Mouse (Mus musculus): ENCODE measurements at regions not wholly inside any gene's neighbourhood (a gene's known extent, or its start where the extent isn't known, plus 50 kb on each side); places are given as distances from the start of the nearest gene placed in this dataset.
"Not testable (repeated sequence)": the region's sequence is repeated elsewhere in the genome, so short reads cannot be mapped to it uniquely, and the experiment has no call there.

DNA sequence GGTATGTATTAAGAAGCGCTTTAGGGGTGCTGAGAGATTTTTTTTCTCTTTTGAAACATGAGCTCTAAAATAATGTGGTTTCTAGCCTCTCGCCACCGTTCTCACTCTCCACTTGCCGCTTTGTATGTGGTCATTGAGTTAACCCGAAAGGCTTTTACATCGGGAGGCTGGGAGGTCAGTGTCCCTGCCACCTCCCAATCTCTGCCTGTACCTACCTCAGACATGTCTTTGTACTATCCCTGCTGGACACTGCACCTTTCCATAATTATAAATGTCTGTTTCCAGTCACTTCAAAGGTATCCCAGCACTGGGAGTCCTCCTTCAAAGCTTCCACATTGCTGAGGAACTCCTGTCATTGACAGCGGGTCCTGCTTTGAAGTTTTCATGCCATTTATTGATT lies 347.6 kb upstream of the Tbc1d2b start:
- DNase-seq: no peak

- DNase-seq: no peak
Observed at GRCm38 (mm10) chr9:90597894-90598293, 327.3 kb upstream of the Tbc1d2b start.

DNA sequence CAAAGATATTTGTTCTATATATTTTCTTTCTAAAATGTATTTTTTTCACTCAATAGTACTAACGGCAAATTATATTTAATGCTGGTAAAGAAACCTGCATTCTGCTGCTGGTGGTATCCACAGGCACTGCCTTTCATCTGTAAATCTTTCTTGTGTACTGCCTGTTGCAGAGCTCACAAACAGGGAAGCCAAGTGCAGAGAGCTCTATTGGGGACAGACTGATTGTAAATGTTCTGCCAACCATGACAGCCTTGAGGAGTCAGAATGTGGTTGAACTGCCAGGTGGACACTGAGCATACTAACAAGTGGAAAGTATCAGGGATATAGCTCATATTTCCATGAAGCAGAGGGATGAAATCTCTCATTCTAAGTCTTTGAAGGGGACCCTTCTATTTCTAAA lies 286.1 kb upstream of the Tbc1d2b start:
- no peak for DNase-seq

GRCm38 (mm10) chr9:90556216-90556615 lies 285.6 kb upstream of the Tbc1d2b start:
- no peak for DNase-seq

- DNase-seq: no peak
Observed at GRCm38 (mm10) chr9:90547931-90548330, 277.3 kb upstream of the Tbc1d2b start.

DNA sequence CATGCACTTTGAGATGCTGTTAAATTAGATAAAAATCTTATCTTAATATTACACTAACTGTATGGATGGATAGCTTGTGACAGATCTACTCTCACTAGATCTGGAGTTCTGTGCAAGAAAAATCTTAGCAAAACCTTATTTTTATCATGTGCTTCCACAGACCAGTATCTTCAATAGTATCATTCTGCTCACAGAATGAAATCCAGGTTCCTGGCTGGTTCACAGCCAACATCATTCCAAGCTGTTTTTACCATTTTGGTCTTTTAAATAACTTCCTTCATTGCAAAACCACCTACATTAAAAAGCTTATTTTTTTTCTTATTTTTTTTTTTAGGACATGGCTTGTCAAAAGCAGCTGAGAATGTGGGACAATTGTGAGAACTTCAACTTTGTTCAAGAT lies 276.1 kb upstream of the Tbc1d2b start:
- DNase-seq: no peak

DNA sequence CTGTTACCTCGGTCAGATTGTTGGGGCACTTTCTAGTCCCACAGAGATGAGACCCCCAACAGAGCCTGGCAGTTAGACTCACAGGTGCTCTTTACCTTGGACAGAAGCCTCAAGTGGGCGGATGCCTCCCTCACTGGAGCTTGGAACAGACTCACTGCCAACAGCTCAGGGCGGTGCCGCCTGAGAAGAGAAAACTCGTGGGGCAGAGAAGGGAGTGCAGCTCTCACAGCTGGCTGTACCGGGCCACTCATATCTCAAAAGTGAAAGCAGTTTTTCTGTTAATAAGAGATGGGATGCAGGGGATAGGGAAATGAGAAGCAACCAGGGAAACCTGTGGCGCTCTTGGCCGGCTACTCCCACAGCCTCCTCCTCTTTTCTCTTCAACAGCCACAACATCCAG lies 267.1 kb upstream of the Tbc1d2b start:
- DNase-seq: not testable (repeated sequence)

DNA sequence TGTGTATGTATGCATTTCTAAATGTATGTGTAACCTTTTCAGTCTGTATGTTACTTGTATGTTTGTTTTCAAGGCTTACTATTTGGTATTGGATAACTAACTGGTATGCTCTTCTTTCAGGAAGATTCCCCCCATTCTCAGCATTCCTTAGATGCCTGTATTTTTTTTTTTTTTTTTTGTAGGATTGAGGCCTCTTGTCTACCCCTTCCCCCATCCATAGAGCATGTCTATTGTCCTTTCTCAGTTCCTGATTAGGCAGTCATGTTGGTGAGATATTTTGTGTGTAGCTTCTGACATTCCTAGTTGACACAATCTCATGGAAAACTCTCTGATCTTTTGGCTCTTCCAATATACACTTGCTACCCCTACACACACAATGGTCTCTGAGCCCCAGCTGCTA lies 262.8 kb upstream of the Tbc1d2b start:
- DNase-seq: no peak

- DNase-seq: no peak
Observed at GRCm38 (mm10) chr9:90521186-90521585, 250.6 kb upstream of the Tbc1d2b start.

- no peak for DNase-seq
Observed at GRCm38 (mm10) chr9:90494888-90495287, 224.3 kb upstream of the Tbc1d2b start.

- DNase-seq: no peak
Observed at GRCm38 (mm10) chr9:90490561-90491152, 220.1 kb upstream of the Tbc1d2b start.

DNA sequence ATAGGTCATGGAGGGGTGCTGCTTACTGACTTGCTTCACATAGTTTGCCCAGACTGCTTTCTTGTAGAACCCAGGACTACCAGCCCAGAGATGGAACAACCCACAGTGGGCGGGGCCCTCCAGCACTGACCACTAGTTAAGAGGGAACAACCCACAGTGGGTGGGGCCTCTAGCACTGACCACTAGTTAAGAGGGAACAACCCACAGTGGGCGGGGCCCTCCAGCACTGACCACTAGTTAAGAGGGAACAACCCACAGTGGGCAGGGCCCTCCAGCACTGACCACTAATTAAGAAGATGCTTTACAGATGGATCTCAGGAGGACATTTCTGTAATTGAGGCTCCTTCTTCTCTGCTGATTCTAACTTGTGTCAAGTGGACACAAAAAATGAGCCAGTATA lies 180.0 kb upstream of the Tbc1d2b start:
- DNase-seq: no peak

- DNase-seq: peak; percentile 9
Observed at GRCm38 (mm10) chr9:90446957-90447356, 176.4 kb upstream of the Tbc1d2b start.

- DNase-seq: no peak
Observed at GRCm38 (mm10) chr9:90434902-90435301, 164.3 kb upstream of the Tbc1d2b start.

DNA sequence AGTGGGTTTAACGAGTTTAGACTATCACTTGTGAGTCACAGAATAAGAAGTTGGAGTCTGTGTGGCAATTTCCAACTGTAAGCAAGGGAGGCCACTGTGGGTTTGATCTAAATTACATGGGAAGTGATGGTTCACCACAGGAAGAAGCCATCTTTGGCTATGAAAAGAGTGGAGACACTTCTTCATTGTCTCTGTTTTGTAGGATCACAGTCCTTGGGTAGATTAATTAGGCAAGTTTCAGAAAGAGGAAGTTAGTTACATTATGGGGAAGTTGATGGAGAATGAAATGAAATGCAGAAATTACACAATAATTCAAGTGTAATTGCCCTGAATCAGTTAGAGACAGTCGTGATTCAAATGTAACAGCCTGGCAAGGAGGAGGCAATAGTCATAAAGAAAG lies 160.3 kb upstream of the Tbc1d2b start:
- DNase-seq: no peak

GRCm38 (mm10) chr9:90421662-90422061 lies 151.1 kb upstream of the Tbc1d2b start:
- no peak for DNase-seq

DNA sequence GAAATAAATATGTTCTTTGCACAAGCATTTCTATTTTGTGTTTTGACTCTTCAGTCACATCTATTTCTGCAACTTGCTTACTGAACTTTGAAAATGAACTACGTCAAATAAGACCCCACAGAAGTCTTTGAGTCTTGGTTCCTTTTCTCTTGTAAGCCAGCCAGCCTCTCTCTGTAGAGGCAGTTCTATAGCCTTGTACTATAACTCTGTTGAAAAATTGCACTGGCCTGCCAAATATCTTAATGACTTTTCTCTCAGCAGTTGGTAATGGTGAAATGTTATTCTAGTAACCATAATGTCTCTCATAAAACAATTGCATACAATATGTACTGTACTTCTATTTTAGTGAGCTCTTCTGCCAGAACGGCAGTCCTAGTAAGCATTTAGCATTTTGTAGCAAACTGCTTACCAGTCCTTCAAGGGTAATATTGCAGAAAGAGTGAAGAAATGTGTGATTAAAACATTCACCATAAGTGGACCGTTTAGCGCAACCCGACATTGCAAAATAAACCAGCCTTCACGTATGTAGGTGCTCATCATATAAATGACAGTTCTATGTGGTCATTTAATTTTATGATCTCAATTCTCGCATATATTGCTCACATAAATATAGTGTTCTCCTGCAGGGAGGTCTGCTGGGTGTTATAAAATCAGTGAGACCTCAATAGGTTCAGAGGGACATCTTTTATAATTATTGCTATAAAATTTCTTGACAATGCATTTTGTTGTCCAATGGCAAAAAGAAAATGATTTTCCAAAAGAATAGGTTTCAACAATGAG lies 149.3 kb upstream of the Tbc1d2b start:
- DNase-seq: no peak

- no peak for DNase-seq
Observed at GRCm38 (mm10) chr9:90408789-90409188, 138.2 kb upstream of the Tbc1d2b start.

- no peak for DNase-seq
Observed at GRCm38 (mm10) chr9:90407573-90407972, 137.0 kb upstream of the Tbc1d2b start.

- no peak for DNase-seq
Observed at GRCm38 (mm10) chr9:90388401-90388800, 117.8 kb upstream of the Tbc1d2b start.

GRCm38 (mm10) chr9:90385047-90385446 lies 114.4 kb upstream of the Tbc1d2b start:
- DNase-seq: peak; percentile 55

DNA sequence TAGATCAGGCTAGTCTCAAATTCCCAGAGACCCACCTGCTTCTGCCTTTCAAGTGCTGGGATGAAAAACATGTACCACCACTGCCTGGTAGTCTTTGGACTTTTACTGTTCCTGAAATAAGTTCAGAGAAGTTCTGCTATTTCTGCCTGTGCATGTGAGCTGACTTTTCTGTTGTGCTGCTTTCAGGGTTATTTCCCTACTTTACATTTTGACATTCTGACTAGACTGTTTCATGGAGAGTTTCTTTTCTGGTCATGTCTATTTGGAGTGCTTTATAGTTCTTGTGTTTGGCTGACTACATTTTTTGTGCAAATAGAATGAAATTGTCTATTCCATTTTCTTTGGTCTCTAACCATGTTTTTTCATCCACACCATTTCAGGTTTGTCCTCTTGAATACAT lies 109.5 kb upstream of the Tbc1d2b start:
- DNase-seq: no peak

DNA sequence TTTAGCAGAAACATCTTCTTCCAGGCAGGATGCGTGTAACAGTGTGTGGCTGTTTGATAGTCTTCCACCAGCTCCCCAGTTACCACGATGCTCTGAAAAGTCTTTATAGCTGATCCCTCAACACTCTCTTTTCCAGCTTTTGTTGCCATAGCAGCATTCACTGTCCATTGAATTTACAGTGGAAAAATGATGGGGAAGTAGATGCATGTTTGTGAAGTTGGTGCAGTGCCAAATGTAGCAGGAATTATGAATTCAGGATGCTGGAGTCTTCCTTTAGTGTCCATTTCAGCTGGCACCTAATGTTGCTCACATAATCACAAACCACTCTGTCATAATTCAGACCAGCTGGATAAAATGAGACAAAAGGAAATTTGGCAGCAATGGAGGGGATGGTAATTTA lies 99.0 kb upstream of the Tbc1d2b start:
- DNase-seq: no peak

- DNase-seq: no peak
Observed at GRCm38 (mm10) chr9:90367745-90368144, 97.1 kb upstream of the Tbc1d2b start.

DNA sequence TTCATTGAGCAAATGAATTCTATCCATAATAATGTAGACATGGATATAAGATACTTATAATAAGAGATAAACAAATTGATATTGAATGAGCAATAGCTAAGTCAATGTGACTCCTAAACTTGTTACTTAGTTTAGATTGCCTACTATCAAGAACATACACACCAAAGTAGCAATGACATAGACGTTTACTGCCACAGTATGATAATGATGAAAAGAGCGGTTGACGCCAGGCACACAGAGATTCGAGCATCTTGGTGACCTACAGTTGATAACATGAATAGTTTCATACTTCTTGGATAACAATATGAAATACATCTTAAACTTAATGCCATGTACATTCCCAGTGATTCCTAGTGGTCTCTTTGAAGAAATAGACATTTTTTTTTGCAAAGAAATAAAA lies 55.9 kb upstream of the Tbc1d2b start:
- DNase-seq: no peak

Data from cerebellum, adult 9-11 months (tissue).